Mouse (Mus musculus): ENCODE data around the gene Gal3st2c. TPM values are rescaled to one million over a fixed set of nuclear protein-coding genes. Genes with fewer than 3 reads are reported as not detected.
"Not testable (repeated sequence)": the region's sequence is repeated elsewhere in the genome, so short reads cannot be mapped to it uniquely, and the experiment has no call there.

The Gal3st2c gene
- polyA plus RNA-seq, 1 experiment from 2014 or later: not detected

- Histone ChIP-seq H3K4me2 (replicated peaks) (no peak overlapping the region), H3K9me3 (replicated peaks) (no peaks in the 10 kb centered on the region), H3K4me1 (no peaks in the 10 kb centered on the region), H3K4me3 (replicated peaks) (no peak overlapping the region), H3K36me3 (no peaks in the 10 kb centered on the region), H3K27me3 (no peaks in the 10 kb centered on the region), H3K9ac (no peak overlapping the region), H3K27ac (replicated peaks) (no peak overlapping the region)
- ATAC-seq (ENCODE audit: insufficient number of reproducible peaks, low FRiP score, low TSS enrichment, low read depth): no peak
- 76% methylated on average over 2 of the region's 2 CpGs for WGBS
These were observed 10.7 kb downstream of the Gal3st2c start for GRCm38 (mm10) chr1:94001023-94001422.

- 78% methylated on average over 2 of the region's 2 CpGs for WGBS
- not testable (repeated sequence) for ATAC-seq (ENCODE audit: insufficient number of reproducible peaks, low FRiP score, low TSS enrichment, low read depth); H3K27me3 ChIP-seq
These were observed 15.7 kb downstream of the Gal3st2c start for GRCm38 (mm10) chr1:94005954-94006506.

GRCm38 (mm10) chr1:94008826-94009225 lies 18.5 kb downstream of the Gal3st2c start:
- 45% methylated on average over 14 of the region's 19 CpGs for WGBS
- not testable (repeated sequence) for H3K36me3 ChIP-seq; H3K9me3 ChIP-seq (replicated peaks); H3K4me2 ChIP-seq (replicated peaks); H3K4me1 ChIP-seq; ATAC-seq (ENCODE audit: insufficient number of reproducible peaks, low FRiP score, low TSS enrichment, low read depth); H3K4me3 ChIP-seq (replicated peaks); H3K27me3 ChIP-seq; H3K27ac ChIP-seq (replicated peaks); H3K9ac ChIP-seq

More at GRCm38 (mm10) chr1:94005954-94006506, 15.7 kb downstream of the Gal3st2c start:
- H3K9me3 ChIP-seq (replicated peaks); H3K36me3 ChIP-seq; H3K4me1 ChIP-seq; H3K9ac ChIP-seq; H3K4me2 ChIP-seq (replicated peaks); H3K27ac ChIP-seq (replicated peaks); H3K4me3 ChIP-seq (replicated peaks): not testable (repeated sequence)

- H3K4me3 ChIP-seq (replicated peaks): no peak overlapping the region
- H3K27me3 ChIP-seq: no peaks in the 10 kb centered on the region
- no peaks in the 10 kb centered on the region for H3K9me3 ChIP-seq (replicated peaks)
- no peaks in the 10 kb centered on the region for H3K4me1 ChIP-seq
- ATAC-seq (ENCODE audit: insufficient number of reproducible peaks, low FRiP score, low TSS enrichment, low read depth): no peak
- H3K4me2 ChIP-seq (replicated peaks): no peak overlapping the region
- H3K27ac ChIP-seq (replicated peaks): no peak overlapping the region
- no peaks in the 10 kb centered on the region for H3K36me3 ChIP-seq
- no peak overlapping the region for H3K9ac ChIP-seq
- 61% methylated on average over 3 of the region's 3 CpGs for WGBS
These were observed 21.3 kb downstream of the Gal3st2c start for GRCm38 (mm10) chr1:94011643-94012042.

GRCm38 (mm10) chr1:94020151-94020550 lies 29.8 kb downstream of the Gal3st2c start, which contains the start of gene Neu4:
Gene Neu4 (plus strand): TSS chr1:94020451.
- Histone ChIP-seq H3K9me3 (replicated peaks) (no peaks in the 10 kb centered on the region), H3K27me3 (no peaks in the 10 kb centered on the region), H3K4me2 (replicated peaks) (no peak within 1 kb of the TSS), H3K9ac (no peak within 1 kb of the TSS), H3K4me1 (no peaks in the 10 kb centered on the region), H3K27ac (replicated peaks) (no peak within 1 kb of the TSS), H3K4me3 (replicated peaks) (no peak within 1 kb of the TSS), H3K36me3 (no peaks in the 10 kb centered on the region)
- ATAC-seq (ENCODE audit: insufficient number of reproducible peaks, low FRiP score, low TSS enrichment, low read depth): no peak
- 78% methylated on average over 6 of the region's 6 CpGs for WGBS

GRCm38 (mm10) chr1:94027506-94028108 lies 37.3 kb downstream of the Gal3st2c start:
- Histone ChIP-seq H3K27ac (replicated peaks) (no peak overlapping the region), H3K4me3 (replicated peaks) (no peak overlapping the region), H3K27me3 (no peaks in the 10 kb centered on the region), H3K9me3 (replicated peaks) (no peaks in the 10 kb centered on the region), H3K4me2 (replicated peaks) (no peak overlapping the region), H3K36me3 (no peaks in the 10 kb centered on the region), H3K4me1 (no peaks in the 10 kb centered on the region), H3K9ac (no peak overlapping the region)
- WGBS: 74% methylated on average over 12 of the region's 12 CpGs
- ATAC-seq (ENCODE audit: insufficient number of reproducible peaks, low FRiP score, low TSS enrichment, low read depth): no peak

GRCm38 (mm10) chr1:94028741-94029140 lies 38.4 kb downstream of the Gal3st2c start:
- ATAC-seq (ENCODE audit: insufficient number of reproducible peaks, low FRiP score, low TSS enrichment, low read depth): no peak
- Histone ChIP-seq H3K27ac (replicated peaks) (no peak overlapping the region), H3K4me3 (replicated peaks) (no peak overlapping the region), H3K36me3 (no peaks in the 10 kb centered on the region), H3K27me3 (no peaks in the 10 kb centered on the region), H3K9ac (no peak overlapping the region), H3K9me3 (replicated peaks) (no peaks in the 10 kb centered on the region), H3K4me1 (no peaks in the 10 kb centered on the region), H3K4me2 (replicated peaks) (no peak overlapping the region)
- WGBS: 90% methylated on average over 2 of the region's 2 CpGs

GRCm38 (mm10) chr1:94033075-94033602 lies 42.8 kb downstream of the Gal3st2c start:
- no peak overlapping the region for H3K4me3 ChIP-seq (replicated peaks)
- H3K9ac ChIP-seq: no peak overlapping the region
- no peak overlapping the region for H3K4me2 ChIP-seq (replicated peaks)
- 85% methylated on average over 2 of the region's 2 CpGs for WGBS
- H3K27me3 ChIP-seq: 0 out of 2 replicates have a peak, but pooled peaks cover 3% of the 10 kb centered on the region
- H3K27ac ChIP-seq (replicated peaks): no peak overlapping the region
- ATAC-seq (ENCODE audit: insufficient number of reproducible peaks, low FRiP score, low TSS enrichment, low read depth): no peak
- no peaks in the 10 kb centered on the region for H3K36me3 ChIP-seq
- peaks cover 8% of the 10 kb centered on the region; the same call in 1 of the 2 replicates for H3K4me1 ChIP-seq
- no peaks in the 10 kb centered on the region for H3K9me3 ChIP-seq (replicated peaks)

- H3K36me3 ChIP-seq: no peaks in the 10 kb centered on the region
- WGBS: 1% methylated on average over 25 of the region's 25 CpGs
- ATAC-seq (ENCODE audit: insufficient number of reproducible peaks, low FRiP score, low TSS enrichment, low read depth): peak; percentile 83
- H3K4me1 ChIP-seq: peaks cover 8% of the 10 kb centered on the region; the same call in 1 of the 2 replicates
- peak overlapping the region; percentile 78 for H3K27ac ChIP-seq (replicated peaks)
- peak overlapping the region; percentile 42 for H3K4me3 ChIP-seq (replicated peaks)
- H3K9me3 ChIP-seq (replicated peaks): no peaks in the 10 kb centered on the region
- peak overlapping the region; percentile 81 for H3K4me2 ChIP-seq (replicated peaks)
- H3K27me3 ChIP-seq: 0 out of 2 replicates have a peak, but pooled peaks cover 3% of the 10 kb centered on the region
- H3K9ac ChIP-seq: peak overlapping the region; percentile 44; the same call in 1 of the 2 replicates
These were observed 44.9 kb downstream of the Gal3st2c start for GRCm38 (mm10) chr1:94034984-94035743.

- WGBS: 89% methylated on average over 2 of the region's 2 CpGs
- no peak overlapping the region for H3K4me2 ChIP-seq (replicated peaks)
- no peak for ATAC-seq (ENCODE audit: insufficient number of reproducible peaks, low FRiP score, low TSS enrichment, low read depth)
- H3K4me3 ChIP-seq (replicated peaks): no peak overlapping the region
- H3K9ac ChIP-seq: no peak overlapping the region
- H3K4me1 ChIP-seq: no peaks in the 10 kb centered on the region; the same call in 1 of the 2 replicates
- no peak overlapping the region for H3K27ac ChIP-seq (replicated peaks)
- H3K27me3 ChIP-seq: 0 out of 2 replicates have a peak, but pooled peaks cover 3% of the 10 kb centered on the region
- no peaks in the 10 kb centered on the region for H3K9me3 ChIP-seq (replicated peaks)
- H3K36me3 ChIP-seq: no peaks in the 10 kb centered on the region
These were observed 50.1 kb downstream of the Gal3st2c start for GRCm38 (mm10) chr1:94040391-94040790.

GRCm38 (mm10) chr1:94045559-94045958 lies 55.2 kb downstream of the Gal3st2c start:
- WGBS: 73% methylated on average over 3 of the region's 3 CpGs
- H3K4me2 ChIP-seq (replicated peaks): no peak overlapping the region
- no peaks in the 10 kb centered on the region for H3K36me3 ChIP-seq
- H3K9me3 ChIP-seq (replicated peaks): no peaks in the 10 kb centered on the region
- no peak overlapping the region for H3K4me3 ChIP-seq (replicated peaks)
- H3K4me1 ChIP-seq: no peaks in the 10 kb centered on the region
- no peak overlapping the region for H3K27ac ChIP-seq (replicated peaks)
- no peak for ATAC-seq (ENCODE audit: insufficient number of reproducible peaks, low FRiP score, low TSS enrichment, low read depth)
- no peaks in the 10 kb centered on the region for H3K27me3 ChIP-seq
- no peak overlapping the region for H3K9ac ChIP-seq
